Mouse (Mus musculus) heart, embryonic 10.5 days (tissue): ENCODE data around the gene Nrtn. TPM values are rescaled to one million over a fixed set of nuclear protein-coding genes. Genes with fewer than 3 reads are reported as not detected.

Source experiments
- DNase-seq: peaks from one replicate; pipeline ENCODE4 v3.0.0-alpha.2; 2017; ENCODE audit warnings: low spot score
- H3K27ac ChIP-seq: fragments of 300-500 bp; sonication (generic); 2 replicates; pipeline ENCODE4 v1.5.1; 2016; ENCODE audit warnings: mild to moderate bottlenecking
- H3K27me3 ChIP-seq: fragments of 300-500 bp; sonication (generic); 2 replicates; pipeline ENCODE4 v1.6.1; 2016; ENCODE audit warnings: mild to moderate bottlenecking; ENCODE audit not compliant: poor library complexity, insufficient read depth, severe bottlenecking
- H3K36me3 ChIP-seq: fragments of 300-500 bp; sonication (generic); 2 replicates; pipeline ENCODE4 v1.6.1; 2016; ENCODE audit warnings: mild to moderate bottlenecking, moderate library complexity
- H3K4me1 ChIP-seq: fragments of 300-500 bp; sonication (generic); 2 replicates; pipeline ENCODE4 v1.6.1; 2016; ENCODE audit warnings: mild to moderate bottlenecking
- H3K4me3 ChIP-seq: fragments of 300-500 bp; sonication (generic); 2 replicates; pipeline ENCODE4 v1.5.1; 2016; ENCODE audit warnings: mild to moderate bottlenecking, moderate library complexity
- H3K9me3 ChIP-seq: fragments of 300-500 bp; sonication (generic); 2 replicates; pipeline ENCODE4 v1.6.1; 2016; ENCODE audit warnings: mild to moderate bottlenecking, moderate library complexity
- WGBS: fragments of 180-500 bp; shearing (Covaris S2); methylation state at CpG from one replicate; pipeline ENCODE4 v1.1.7; 2016; 5-methylcytosine and 5-hydroxymethylcytosine counted together
- polyA plus RNA-seq: library from polyadenylated mRNA; unstranded; fragments of >200 nt; fragmentation: Nextera tagmentation; extraction: Ambion mirVana; gene quantifications from 2 replicates; pipeline ENCODE4 v1.2.1, GENCODE M21; 2016

Nrtn gene
- polyA plus RNA-seq, 1 experiment from 2014 or later: 7.4 TPM

- Histone ChIP-seq H3K9me3 (no peaks in the 10 kb centered on the region), H3K36me3 (peaks cover 59% of the 10 kb centered on the region), H3K4me3 (no peak within 1 kb of the TSS), H3K27me3 (no peaks in the 10 kb centered on the region), H3K27ac (no peak within 1 kb of the TSS), H3K4me1 (peaks cover 28% of the 10 kb centered on the region)
- WGBS: 88% methylated on average over 5 of the region's 5 CpGs
- DNase-seq: no peak
Measured at GRCm38 (mm10) chr17:56769950-56770349, 12.6 kb upstream of the Nrtn start, which contains the start of gene Prr22. Gene Prr22 (plus strand): TSS chr17:56770250.

DNA sequence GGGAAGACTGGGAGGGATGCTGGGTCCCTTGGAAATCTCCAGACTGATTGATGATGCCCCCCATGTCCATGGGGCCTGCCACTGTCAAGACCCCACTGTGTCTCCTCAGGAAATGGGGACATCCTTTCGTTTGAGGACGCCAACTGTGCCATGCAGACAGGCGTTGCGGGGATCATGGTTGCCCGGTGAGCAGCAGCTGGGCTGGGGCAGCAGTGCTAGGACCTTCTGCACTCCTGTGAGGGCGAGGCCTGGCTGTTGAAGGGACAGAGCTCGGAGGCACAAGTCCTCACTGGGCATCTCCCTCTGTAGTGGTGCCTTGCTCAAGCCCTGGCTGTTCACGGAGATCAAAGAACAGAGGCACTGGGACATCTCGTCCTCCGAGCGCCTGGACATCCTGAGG is 11.6 kb upstream of the Nrtn start:
- 90% methylated on average over 11 of the region's 11 CpGs for WGBS
- Histone ChIP-seq H3K4me1 (peaks cover 19% of the 10 kb centered on the region), H3K27me3 (no peaks in the 10 kb centered on the region), H3K9me3 (no peaks in the 10 kb centered on the region), H3K27ac (no peak overlapping the region), H3K36me3 (peaks cover 59% of the 10 kb centered on the region), H3K4me3 (no peak overlapping the region)
- DNase-seq: no peak

GRCm38 (mm10) chr17:56767531-56768135 is 10.3 kb upstream of the Nrtn start:
- WGBS: 94% methylated on average over 29 of the region's 29 CpGs
- Histone ChIP-seq H3K27me3 (no peaks in the 10 kb centered on the region), H3K36me3 (peaks cover 59% of the 10 kb centered on the region), H3K4me3 (no peak overlapping the region; the same call in 1 of the 2 replicates), H3K27ac (no peak overlapping the region), H3K9me3 (no peaks in the 10 kb centered on the region), H3K4me1 (peaks cover 14% of the 10 kb centered on the region)
- DNase-seq: no peak

GRCm38 (mm10) chr17:56766631-56767405 is 9.5 kb upstream of the Nrtn start:
- WGBS: 94% methylated on average over 27 of the region's 27 CpGs
- Histone ChIP-seq H3K9me3 (no peaks in the 10 kb centered on the region), H3K4me3 (no peak overlapping the region), H3K27ac (no peak overlapping the region), H3K27me3 (no peaks in the 10 kb centered on the region), H3K36me3 (peaks cover 55% of the 10 kb centered on the region), H3K4me1 (peaks cover 22% of the 10 kb centered on the region)
- no peak for DNase-seq

DNA sequence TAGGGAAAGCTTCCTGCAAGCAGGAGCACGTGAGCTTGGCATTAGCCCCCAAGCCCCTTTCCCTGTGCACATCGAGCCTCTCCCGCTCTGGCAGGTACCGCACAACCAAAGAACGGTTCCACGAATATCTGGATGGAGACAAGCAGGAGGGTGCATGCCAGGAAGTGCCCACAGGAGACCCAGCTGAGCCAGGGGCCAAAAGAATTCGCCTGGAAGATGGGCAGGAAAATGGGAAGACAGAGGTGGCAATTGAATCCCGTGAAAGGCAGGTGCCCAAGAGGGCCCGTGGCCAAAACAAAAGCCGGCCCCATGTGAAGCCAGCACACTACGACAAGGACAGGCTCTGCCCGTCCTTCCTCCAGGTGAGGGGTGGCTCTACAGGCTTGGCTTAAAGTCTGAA is 8.1 kb upstream of the Nrtn start:
- H3K36me3 ChIP-seq: peaks cover 41% of the 10 kb centered on the region
- DNase-seq: no peak
- no peaks in the 10 kb centered on the region for H3K9me3 ChIP-seq
- peaks cover 28% of the 10 kb centered on the region for H3K4me1 ChIP-seq
- H3K4me3 ChIP-seq: peak overlapping the region; percentile 77
- peaks cover 6% of the 10 kb centered on the region; the same call in 1 of the 2 replicates for H3K27me3 ChIP-seq
- peak overlapping the region; percentile 98 for H3K27ac ChIP-seq
- WGBS: 57% methylated on average over 12 of the region's 12 CpGs

GRCm38 (mm10) chr17:56764474-56765354 is 7.4 kb upstream of the Nrtn start, which contains the start of gene Dus3l:
Gene Dus3l (plus strand): TSS chr17:56764757.
- peaks cover 28% of the 10 kb centered on the region for H3K4me1 ChIP-seq
- H3K9me3 ChIP-seq: no peaks in the 10 kb centered on the region
- H3K4me3 ChIP-seq: peak within 1 kb of the TSS; percentile 77
- peak within 1 kb of the TSS; percentile 98 for H3K27ac ChIP-seq
- H3K27me3 ChIP-seq: peaks cover 13% of the 10 kb centered on the region; the same call in 1 of the 2 replicates
- WGBS: 2% methylated on average over 54 of the region's 58 CpGs
- DNase-seq: peak; percentile 95
- peaks cover 34% of the 10 kb centered on the region for H3K36me3 ChIP-seq

DNA sequence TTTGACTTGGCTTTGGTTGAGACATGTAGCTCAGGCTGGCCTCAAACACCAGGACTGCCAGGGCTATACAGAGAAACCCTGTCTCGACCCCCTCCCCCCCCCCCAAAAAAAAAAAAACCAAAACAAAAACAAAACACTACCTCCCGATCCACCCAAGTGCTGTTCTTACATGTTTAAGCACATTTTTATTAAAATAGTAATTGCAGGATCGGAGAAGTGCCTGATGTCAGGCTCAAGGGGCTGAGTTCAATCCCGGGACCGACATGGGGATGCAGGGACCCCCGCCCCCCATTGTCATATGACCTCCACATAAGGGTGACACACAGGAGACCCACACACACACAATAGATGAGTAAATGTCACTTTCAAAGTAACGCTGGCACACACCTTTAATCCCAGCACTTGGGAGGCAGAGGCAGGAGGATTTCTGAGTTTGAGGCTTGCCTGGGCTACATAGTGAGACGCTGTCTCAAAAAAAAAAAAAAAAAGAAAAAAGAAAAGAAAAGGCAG is 6.5 kb upstream of the Nrtn start:
- Histone ChIP-seq H3K4me3 (peak overlapping the region; percentile 77), H3K36me3 (peaks cover 25% of the 10 kb centered on the region), H3K4me1 (peaks cover 32% of the 10 kb centered on the region), H3K27me3 (peaks cover 22% of the 10 kb centered on the region), H3K9me3 (no peaks in the 10 kb centered on the region), H3K27ac (peak overlapping the region; percentile 98)
- 71% methylated on average over 8 of the region's 8 CpGs for WGBS
- DNase-seq: no peak

- peaks cover 34% of the 10 kb centered on the region for H3K4me1 ChIP-seq
- peak overlapping the region; percentile 89 for H3K27ac ChIP-seq
- DNase-seq: peak; percentile 88
Measured at GRCm38 (mm10) chr17:56762769-56763731, 5.7 kb upstream of the Nrtn start.

DNA sequence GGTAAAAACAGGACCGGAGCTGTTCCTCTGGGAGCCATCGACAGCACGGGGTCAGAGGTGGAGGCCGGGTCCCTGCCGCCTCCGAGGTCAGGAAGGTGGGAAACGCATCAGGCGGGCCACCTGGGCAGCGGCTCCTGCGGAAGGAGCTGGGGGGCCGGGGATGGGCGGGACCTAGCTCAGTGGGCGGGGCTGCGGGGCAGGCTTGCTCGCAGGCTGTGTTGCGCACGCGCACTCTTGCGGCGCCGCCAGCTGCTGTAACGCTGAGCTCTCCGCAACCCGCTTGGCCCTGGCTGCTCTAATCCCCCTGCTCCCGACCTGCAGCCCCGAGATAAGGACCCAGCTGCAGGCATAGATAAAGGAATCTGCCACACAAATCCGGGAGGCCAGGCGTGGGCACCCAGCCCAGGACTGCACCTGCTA is 4.7 kb upstream of the Nrtn start:
- peak overlapping the region; percentile 59 for H3K4me3 ChIP-seq
- under 1% methylated on average over 28 of the region's 28 CpGs for WGBS
- peaks cover 44% of the 10 kb centered on the region for H3K4me1 ChIP-seq
- peaks cover 7% of the 10 kb centered on the region for H3K36me3 ChIP-seq
- H3K27me3 ChIP-seq: peaks cover 40% of the 10 kb centered on the region
- DNase-seq: peak; percentile 97
- peaks cover 7% of the 10 kb centered on the region; the same call in 1 of the 2 replicates for H3K9me3 ChIP-seq
- peak overlapping the region; percentile 89 for H3K27ac ChIP-seq

More at GRCm38 (mm10) chr17:56762769-56763731, 5.7 kb upstream of the Nrtn start:
- H3K36me3 ChIP-seq: peaks cover 18% of the 10 kb centered on the region
- 39% methylated on average over 27 of the region's 27 CpGs for WGBS
- H3K27me3 ChIP-seq: peaks cover 29% of the 10 kb centered on the region
- H3K9me3 ChIP-seq: peaks cover 5% of the 10 kb centered on the region; the same call in 1 of the 2 replicates
- H3K4me3 ChIP-seq: peak overlapping the region; percentile 59; the same call in 1 of the 2 replicates

DNA sequence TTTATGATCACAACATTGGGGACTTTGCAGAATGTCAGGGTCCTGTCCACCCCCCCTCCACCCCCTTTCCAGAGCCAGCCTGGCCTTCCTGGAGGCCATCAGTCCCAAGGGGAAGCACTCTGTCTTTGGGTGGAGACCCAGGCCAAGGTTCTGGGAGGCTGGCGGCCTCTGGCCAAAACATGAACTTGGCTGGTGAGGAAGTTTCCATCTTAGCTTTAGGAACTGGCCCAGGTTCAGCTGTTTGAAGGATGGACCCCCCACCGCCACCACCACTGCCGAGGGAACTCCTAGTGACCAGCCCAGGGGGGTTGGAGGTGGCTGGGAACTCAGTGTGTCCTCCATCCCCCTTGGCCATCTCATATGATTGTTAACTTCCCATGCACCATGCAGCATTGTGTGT is 3.7 kb upstream of the Nrtn start:
- no peak for DNase-seq
- WGBS: 68% methylated on average over 3 of the region's 3 CpGs
- Histone ChIP-seq H3K9me3 (peaks cover 7% of the 10 kb centered on the region; the same call in 1 of the 2 replicates), H3K4me1 (peaks cover 49% of the 10 kb centered on the region), H3K27ac (peak overlapping the region; percentile 89), H3K4me3 (no peak overlapping the region), H3K36me3 (no peaks in the 10 kb centered on the region), H3K27me3 (peaks cover 49% of the 10 kb centered on the region)

- peaks cover 51% of the 10 kb centered on the region for H3K4me1 ChIP-seq
- WGBS: 63% methylated on average over 7 of the region's 7 CpGs
- no peak overlapping the region for H3K27ac ChIP-seq
- peaks cover 7% of the 10 kb centered on the region; the same call in 1 of the 2 replicates for H3K9me3 ChIP-seq
- no peaks in the 10 kb centered on the region for H3K36me3 ChIP-seq
- H3K27me3 ChIP-seq: peaks cover 67% of the 10 kb centered on the region
- H3K4me3 ChIP-seq: 0 out of 2 replicates have a peak overlapping the region, but pooled peaks have one; percentile 10
- DNase-seq: no peak
Measured at GRCm38 (mm10) chr17:56759261-56759660, 1.9 kb upstream of the Nrtn start.
